Mouse (Mus musculus) WW6 (cell line): ENCODE data around the gene Atp5g2.

ENCODE experiments used
- DNase-seq: peaks from one replicate; pipeline ENCODE4 v3.0.0-alpha.2; 2013; ENCODE audit warnings: low read depth, low spot score

The Atp5g2 gene

GRCm38 (mm10) chr15:102672215-102673071, at the start of gene Atp5g2:
Gene Atp5g2, minus strand, starts transcription at chr15:102672352.
- DNase-seq: no peak

- DNase-seq: no peak
Observed at GRCm38 (mm10) chr15:102721016-102721898, 49.1 kb upstream of the Atp5g2 start.

DNA sequence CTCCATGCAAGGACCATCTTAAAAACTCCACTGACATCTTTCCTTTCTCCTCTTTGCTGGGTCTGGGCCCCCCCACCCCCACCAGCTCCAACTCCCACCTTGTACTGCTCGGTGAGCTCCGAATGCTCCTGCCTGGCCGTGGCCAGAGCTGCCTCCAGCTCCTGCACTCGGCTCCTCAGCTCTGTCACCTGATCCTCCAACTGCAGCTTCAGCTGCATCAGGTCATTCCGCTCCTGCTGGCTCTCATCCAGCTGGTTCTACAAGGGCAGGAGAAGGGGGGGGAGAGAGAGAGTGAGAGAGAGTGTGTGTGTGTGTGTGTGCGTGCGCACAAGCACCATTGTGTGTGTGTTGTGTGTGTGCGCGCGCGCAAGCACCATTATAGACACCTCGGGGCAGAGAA, 44.0 kb upstream of the Atp5g2 start:
- DNase-seq: no peak

DNA sequence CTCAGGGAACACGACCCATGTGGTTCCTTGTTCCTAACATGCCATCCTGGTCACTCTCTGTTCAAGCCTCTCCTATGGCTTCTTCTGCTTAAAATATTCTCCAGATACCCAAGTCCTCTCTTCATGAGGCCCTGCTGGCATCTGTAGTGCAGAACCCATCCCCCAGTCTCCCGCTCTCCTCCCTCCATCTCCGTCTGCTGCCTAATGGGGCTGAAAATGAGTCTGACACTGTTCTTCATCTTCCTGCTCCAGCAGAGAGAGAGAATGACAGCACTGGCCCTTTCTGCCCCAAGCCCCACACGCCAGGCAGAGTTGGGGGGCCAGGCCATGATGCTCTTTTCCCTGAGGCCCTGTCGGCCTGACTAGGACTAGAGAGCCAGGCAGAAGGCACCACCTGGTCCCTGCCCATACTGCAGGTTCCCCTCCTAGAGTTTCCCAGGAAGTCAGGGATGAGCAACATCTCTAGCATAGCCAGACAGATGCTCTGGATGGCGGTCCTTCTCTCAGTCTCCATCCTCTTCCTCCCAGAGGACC, 35.7 kb upstream of the Atp5g2 start:
- no peak for DNase-seq

- DNase-seq: no peak
Observed at GRCm38 (mm10) chr15:102705923-102706503, 33.9 kb upstream of the Atp5g2 start.

GRCm38 (mm10) chr15:102705226-102705894, 33.2 kb upstream of the Atp5g2 start:
- DNase-seq: no peak

DNA sequence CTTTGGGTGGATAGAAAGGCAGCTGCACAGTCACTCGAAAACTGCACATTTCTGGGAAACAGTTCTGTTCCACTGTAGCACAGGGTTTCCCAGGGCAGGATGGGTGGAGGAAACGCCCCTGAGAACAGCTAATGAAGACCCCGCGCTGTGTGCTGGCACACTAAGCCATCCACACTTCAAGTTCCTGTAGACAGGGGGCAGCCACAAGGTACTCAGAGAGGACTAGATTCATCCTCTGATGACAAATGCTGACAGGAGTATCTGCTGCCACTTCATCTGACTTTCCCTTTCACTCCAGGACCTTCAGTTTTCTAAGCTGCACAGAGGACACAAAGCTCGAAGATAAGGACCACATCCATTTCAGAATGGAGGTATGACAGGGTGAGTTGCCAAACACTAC, 32.7 kb upstream of the Atp5g2 start:
- no peak for DNase-seq

DNA sequence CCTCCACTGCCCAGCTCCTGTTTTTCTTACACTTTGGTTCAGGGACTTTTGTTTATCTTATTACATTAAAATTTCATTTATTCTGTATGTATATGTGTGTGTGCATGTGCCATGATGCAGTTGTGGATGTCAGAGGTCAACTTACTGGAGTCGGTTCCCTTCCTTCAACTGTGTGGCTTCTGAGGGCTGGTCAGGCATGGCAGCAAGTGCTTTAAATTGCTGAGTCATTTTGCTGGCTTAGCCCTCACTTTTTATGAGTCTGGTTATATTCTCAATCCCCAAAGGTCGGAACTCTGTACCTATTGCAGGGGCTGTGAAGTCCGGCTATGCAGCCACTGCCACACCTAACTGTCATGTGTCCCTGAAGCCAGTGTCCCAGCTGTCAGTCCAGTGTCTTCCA, 30.8 kb upstream of the Atp5g2 start:
- no peak for DNase-seq

DNA sequence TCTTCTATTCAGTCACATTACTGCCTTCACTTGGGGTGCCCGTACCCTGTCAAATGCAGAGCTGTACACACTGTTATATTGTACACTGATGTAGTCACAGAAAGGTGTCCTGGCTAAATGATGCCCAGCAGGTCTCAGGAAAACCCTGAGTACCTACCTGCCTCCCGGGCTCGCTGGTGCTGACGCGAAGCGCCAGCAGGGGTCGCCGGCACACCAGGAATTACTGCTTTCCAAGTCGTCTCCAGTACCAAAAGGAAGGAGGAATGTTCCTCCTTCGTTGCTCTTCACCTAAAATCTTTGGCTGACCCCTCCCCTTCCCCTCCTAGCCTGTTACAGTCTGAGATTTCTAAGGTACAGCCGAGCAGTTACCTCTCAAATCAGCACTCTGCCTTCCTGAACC, 26.0 kb upstream of the Atp5g2 start:
- no peak for DNase-seq

DNA sequence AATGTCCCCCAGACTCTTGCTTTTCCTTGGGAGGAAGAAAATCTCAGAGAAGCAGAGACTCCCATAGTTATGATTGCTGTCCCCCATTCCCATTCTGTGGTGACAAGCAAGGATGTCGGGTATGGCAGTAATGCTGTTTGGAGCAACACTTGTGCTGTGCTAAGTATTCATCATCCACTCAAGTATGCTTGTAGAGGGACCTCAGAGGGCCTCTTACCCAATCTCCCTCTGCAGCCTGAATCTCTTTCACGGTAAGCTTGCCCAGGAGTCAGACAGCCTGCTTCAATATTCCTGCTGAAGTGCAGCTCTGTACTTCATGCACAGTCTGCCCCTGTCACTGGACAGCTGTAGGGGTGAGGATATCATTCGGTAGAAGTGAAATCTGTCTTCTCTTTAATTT, 24.7 kb upstream of the Atp5g2 start:
- DNase-seq: no peak

DNA sequence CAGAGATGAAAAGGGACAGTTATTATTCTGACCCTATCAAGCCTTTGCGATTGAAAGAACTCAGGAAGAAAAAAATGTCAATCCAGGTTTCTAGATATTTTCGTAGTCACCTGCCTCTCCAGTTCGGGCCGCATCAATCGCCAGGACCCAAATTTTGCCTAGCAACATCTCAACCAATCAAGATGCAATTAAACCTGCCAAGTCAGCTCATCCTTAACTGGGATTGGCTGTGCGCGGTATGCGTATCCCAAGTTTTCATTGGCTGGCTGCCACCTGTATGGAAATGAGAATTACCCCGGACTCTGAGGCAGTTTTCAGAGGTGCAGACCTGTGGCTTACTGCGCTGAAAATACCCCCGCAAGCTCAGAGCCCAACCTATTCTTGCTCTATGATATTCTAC, 21.4 kb upstream of the Atp5g2 start:
- peak; percentile 71 for DNase-seq

DNA sequence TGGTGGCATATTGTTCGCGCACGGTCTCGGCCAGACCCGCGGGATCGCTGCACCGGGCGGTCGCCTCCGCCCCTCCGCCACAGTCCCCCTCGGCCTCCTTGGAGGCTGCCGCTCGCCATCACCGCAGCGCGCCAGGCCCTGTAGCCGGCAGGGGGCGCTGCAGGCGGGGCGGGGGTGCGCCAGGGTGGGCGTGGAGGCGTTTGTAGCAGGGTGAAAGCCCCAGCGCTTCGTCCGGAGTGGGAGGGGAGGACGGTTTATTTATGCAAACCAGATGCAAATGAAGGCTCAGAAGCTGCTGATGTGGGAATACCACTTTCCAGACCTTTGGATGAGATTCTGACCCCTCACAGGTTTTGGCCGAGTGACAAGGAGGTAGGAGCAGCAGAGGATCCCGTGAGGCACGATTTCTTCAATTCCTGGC, 20.8 kb upstream of the Atp5g2 start:
- peak; percentile 71 for DNase-seq

- DNase-seq: no peak
Observed at GRCm38 (mm10) chr15:102692321-102692804, 20.2 kb upstream of the Atp5g2 start.

DNA sequence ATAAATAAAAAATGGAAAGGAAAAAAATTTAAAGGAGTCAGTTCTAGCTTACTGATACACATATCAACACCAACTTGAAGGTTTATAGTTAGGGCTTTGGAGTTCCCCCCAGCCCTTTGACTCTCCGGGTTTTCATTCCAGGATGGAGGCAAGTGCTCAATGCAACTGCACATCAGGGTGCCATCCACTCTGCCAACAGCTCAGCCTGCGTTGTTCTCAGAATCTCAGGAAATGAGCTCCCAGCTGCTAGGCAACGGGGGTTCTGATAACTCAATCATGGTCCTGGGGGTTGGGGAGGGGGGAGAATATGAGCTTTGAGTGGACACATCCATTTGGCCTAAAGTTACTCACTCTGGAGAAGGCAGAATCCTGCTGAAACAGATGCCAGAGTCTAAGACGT, 13.6 kb upstream of the Atp5g2 start:
- no peak for DNase-seq

GRCm38 (mm10) chr15:102683670-102684069, 11.5 kb upstream of the Atp5g2 start:
- no peak for DNase-seq

DNA sequence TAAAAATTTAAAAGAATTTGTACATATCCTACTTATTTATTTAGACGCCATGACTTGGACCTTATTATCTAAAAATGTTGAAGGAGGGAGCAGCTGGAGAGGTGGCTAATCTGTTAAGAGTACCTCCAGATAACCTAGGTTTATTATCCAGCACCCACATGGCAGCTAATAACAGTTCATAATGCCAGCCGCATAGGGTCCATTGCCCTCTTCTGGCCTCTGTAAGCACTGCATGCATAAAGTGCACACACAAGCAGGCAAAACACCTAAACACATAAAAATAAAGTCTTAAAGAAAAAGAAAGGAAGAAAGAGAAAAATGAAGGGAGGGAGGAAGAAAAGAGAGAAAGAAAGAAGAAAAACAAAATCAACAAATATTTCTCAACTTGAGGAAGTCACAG, 4.2 kb upstream of the Atp5g2 start:
- no peak for DNase-seq

DNA sequence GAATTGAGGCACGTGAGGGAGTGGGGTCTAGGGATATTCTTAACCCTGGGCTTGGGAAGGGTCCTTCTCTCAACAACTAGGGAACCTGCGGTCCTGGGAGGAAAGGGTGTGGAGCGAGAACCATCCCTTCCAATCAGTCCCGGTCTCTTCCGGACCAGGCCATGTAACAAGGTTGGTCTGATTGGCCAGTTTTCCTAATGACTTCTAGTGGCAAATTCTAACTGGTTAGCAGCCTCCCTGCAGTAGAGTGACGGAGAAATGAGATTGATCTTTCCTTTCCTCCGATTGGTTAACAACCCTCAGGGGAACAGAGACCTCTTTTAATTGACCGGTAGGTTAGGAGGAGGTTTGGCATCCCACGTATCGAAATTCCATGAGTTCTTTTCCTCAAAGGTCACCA, 1.4 kb upstream of the Atp5g2 start:
- DNase-seq: peak; percentile 72

DNA sequence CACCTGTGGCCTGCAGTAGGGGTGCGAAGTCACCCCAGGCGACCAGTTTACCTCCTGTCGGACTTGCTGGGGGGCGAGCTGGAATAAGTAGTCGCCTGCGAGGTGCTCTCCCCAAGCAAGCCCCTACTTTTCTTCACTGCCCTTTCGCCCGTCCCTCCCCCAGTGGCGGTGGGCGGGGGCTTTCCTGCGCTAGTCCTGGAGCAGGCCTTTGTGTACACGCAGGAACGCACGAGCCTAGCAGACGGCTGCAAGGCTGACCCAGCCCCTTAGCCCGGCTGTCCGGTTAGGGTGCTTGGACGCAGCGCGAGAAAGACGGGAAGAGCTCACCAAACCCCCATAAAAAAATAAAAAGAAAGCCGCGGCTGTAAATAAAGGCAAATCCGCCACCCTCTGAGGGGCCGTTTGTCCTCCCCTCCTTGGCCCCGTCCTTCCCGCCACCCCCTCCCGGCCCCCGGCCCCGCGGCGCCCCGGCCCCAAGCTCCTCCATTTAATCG, 384 bp downstream of the Atp5g2 start:
- DNase-seq: no peak

GRCm38 (mm10) chr15:102670767-102671575, 1.2 kb downstream of the Atp5g2 start:
- DNase-seq: peak; percentile 96

DNA sequence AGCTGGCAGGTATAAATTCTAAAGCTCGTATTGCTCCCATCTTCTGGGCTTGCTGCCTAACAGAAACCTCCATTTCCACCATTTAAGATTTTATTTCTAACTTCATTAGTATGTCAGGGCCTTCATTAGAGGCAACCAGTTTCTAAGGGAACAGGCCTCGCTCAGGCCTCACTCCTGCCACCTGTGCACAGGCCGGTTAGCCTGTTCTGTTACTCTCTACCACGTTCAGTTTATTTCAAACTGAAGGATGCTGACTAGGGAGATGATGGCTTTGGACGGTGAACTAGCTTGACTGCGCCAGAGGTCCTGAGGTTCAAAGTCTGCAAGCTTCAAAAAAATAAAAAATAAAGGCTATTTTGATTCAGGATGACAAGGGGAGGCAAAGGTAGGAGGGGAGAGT, 1.9 kb downstream of the Atp5g2 start:
- no peak for DNase-seq
